Mouse (Mus musculus) G1E-ER4 (cell line): ENCODE measurements around the gene Cttnbp2. TPM values are rescaled to one million over a fixed set of nuclear protein-coding genes. Genes with fewer than 3 reads are reported as not detected.

ENCODE experiments used
- GATA1 ChIP-seq: IDR thresholded peaks from one replicate; pipeline ENCODE4 v1.8.0; 2012; ENCODE audit warnings: low read length, inconsistent platforms
- polyA plus RNA-seq: library from polyadenylated mRNA; stranded (reverse); fragments of >175 nt; gene quantifications from 2 replicates; pipeline ENCODE4 v1.2.3, GENCODE M21; 2012

The Cttnbp2 gene
- polyA plus RNA-seq, 1 experiment, result 0.02 TPM

- no peak for TF ChIP-seq GATA1
Measured at GRCm38 (mm10) chr6:18380300-18381202, 134.1 kb downstream of the Cttnbp2 start.

DNA sequence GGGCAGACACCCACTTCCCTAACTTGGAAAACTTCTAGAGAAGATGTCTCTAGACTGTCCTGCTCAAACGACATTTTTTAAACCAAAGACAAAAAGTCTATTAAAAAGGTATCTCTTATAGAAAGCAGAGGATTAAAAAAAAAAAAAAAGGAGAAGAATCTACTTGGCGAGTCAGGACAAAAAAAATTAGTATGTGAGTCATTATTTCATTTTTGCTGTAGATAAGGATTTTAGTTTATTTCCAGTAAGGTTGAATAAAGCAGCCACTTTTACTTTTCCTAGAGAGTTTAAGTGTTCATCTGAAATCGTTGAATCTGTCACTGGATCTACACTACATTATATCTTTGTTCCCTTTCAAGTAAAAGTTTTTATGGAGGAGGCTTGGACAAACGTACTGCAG, 139.9 kb downstream of the Cttnbp2 start:
- TF ChIP-seq GATA1, result no peak

DNA sequence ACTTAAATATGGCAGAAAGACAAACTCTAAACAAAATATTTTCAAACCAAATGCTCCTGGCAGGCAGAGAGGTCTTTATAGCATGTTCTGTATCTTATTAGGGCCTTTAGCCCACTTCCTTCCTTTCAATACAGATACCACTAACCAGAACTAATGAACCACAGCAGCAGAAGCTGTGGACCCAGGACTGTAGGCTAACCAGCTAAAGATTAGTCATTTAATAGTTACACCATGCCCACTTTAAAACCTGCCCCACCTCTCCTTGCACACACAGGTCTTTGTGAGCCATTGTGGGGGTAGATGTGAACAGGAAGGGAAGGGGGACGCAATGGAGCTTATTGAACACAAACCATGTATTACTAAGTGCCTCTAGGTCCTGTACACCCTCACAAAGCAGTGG, 141.0 kb downstream of the Cttnbp2 start:
- no peak for TF ChIP-seq GATA1

DNA sequence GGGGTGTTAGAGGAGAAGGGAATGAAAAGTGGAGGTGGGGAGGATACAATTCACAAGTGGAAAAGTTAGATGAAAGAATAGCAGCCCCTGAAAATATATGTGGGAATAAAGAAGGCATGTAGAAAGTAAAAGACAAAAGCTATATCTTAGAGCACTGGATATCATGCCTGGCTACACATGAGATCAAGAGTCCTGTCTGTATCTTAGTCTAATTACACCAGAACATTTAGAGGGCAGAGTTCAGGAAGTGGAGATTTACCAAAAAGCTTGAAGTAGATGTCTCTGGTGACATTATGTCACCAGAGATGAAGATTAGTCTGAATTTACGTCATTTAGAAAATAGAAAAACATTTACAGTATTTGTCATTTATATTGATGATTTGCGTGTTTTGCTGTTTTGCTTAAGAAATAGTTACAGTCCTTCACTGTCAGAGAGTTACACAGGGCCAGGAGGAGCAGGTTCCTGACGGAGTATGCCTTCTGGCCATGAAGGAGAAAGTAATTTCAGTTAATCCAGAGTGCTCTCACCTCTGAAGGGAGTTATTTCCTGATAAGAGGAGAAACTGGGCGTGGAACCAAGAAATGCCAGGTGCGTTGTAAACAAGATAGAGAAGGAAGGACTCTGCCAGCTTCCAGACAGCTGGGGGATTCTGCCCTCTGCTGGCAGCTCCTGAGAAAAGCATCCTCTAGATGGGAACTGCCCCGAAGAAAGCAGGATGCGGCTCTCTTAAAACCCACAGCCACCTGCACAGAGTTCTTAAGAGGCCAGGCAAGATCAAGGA, 142.0 kb downstream of the Cttnbp2 start:
- no peak for TF ChIP-seq GATA1

DNA sequence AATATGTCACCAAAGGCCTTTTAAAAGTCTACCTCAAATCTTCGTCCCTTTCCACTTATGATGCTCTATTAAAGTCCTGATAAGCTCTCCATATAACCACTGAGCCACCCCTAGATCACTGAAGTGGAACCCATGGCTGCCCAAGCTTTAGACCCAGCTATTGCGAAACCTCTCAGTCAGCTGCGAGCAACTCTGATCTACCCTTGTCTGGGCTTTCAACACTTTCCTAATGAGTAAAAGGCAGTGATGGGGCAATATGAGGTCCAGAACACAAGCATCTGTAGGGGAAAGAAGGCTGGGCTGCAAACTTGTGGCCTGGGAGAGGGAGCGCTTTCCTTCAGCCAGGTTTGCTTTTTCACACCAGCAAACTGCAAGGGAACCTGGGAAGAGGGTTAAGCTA, 144.9 kb downstream of the Cttnbp2 start:
- TF ChIP-seq GATA1, result no peak

GRCm38 (mm10) chr6:18369054-18369453, 145.6 kb downstream of the Cttnbp2 start:
- no peak for TF ChIP-seq GATA1

DNA sequence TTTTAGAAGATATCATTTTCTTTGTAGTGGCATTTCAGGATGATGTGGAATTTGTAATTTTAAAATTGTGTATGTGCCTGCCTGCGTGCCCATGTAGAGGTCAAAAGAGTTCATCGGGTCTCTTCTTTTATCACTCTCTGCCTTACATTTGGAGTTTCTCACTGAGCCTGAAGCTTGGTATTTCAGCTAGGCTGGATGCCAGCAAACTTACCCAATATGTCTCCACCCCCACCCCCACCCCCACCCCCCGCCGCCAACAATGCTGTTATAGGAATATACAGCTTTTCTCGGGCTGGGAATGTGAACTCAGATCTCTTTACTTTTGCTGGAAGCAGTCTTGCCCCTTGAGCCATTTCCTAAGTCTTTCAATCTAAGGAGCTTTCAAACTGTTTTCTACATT, 152.4 kb downstream of the Cttnbp2 start:
- TF ChIP-seq GATA1, result no peak

GRCm38 (mm10) chr6:18360955-18361354, 153.7 kb downstream of the Cttnbp2 start:
- TF ChIP-seq GATA1, result no peak

DNA sequence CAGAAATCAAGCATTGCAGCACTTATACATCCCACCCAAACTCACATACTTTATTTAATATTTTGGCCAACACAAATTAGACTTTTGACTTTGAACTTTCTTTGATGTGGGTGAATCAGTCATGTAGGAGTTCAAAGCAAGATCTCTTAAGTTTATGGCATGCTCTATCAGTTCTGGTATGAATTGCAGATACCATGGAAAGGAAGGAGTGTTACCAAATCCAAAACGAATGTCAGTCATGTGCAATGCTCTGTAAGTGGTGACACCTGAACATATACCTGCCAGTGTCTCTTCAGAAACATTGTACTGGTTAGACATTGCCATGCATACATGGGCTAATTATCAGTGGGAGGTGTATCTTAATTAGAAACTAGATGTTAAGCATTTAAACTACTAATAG, 154.5 kb downstream of the Cttnbp2 start:
- TF ChIP-seq GATA1, result no peak

- TF ChIP-seq GATA1, result no peak
Measured at GRCm38 (mm10) chr6:18349153-18349858, 165.3 kb downstream of the Cttnbp2 start.

DNA sequence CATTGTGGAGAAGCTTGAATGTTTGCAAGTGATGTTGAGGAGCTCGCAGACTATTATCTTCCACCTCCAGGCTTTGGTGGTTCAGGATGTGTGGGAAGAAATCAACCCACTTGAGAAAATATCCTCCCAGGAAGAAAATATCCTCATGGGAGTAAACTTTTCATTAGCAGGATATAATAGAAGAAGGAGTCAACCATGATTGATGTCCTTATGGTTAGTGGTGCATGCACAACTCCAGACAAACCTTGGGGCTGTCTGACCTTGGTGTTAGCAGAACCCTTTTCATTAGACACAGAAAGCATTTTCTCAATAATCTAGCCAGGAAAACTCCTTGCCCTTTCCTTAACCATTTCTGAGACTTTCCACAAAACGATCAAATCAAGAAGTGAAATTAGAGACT, 170.4 kb downstream of the Cttnbp2 start:
- TF ChIP-seq GATA1, result no peak

DNA sequence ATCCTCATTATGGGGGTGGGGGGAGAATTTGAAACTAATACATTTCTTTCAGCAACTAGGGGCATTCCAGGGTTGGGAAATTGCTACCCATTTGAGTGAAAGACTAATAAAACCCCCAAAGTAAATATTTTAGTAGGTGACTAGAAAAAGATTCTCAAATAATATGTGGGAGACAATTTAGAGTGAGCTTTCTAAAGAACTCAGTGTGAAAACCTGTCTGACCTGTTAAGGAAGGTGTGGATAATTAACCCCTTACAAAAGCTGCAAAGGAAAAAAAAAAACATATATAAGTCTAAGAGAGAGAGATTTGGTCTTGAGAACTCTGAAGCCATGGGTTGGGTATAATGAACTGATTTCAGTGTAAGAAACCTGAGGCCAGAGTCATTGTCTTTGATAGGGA, 176.3 kb downstream of the Cttnbp2 start:
- no peak for TF ChIP-seq GATA1

GRCm38 (mm10) chr6:18335393-18335792, 179.2 kb downstream of the Cttnbp2 start:
- no peak for TF ChIP-seq GATA1

GRCm38 (mm10) chr6:18322950-18323349, 191.7 kb downstream of the Cttnbp2 start:
- no peak for TF ChIP-seq GATA1
